Mouse (Mus musculus): ENCODE data around the gene Cmtm8. TPM values are rescaled to one million over a fixed set of nuclear protein-coding genes. Genes with fewer than 3 reads are reported as not detected.

The Cmtm8 gene
- total RNA-seq, 1 experiment: 1.8 TPM

- Histone ChIP-seq H3K27ac (ENCODE audit: insufficient read depth, low read depth, low read length, poor library complexity, severe bottlenecking) (no peak overlapping the region), H3K4me3 (ENCODE audit: insufficient read depth in 1 of 2, low read depth in 1 of 2, low read length in 2 of 2, poor library complexity in 1 of 2, severe bottlenecking in 1 of 2) (no peak overlapping the region), H3K36me3 (ENCODE audit: control insufficient read depth, insufficient read depth, low read length, poor library complexity, severe bottlenecking) (no peaks in the 10 kb centered on the region), H3K9me3 (ENCODE audit: control insufficient read depth, insufficient read depth, low read depth, low read length) (no peaks in the 10 kb centered on the region), H3K9ac (ENCODE audit: insufficient read depth, low read depth, low read length, poor library complexity, severe bottlenecking) (no peak overlapping the region), H3K4me1 (ENCODE audit: control insufficient read depth in 2 of 2, insufficient read depth in 2 of 2, low read length in 2 of 2, poor library complexity in 1 of 2) (peaks cover 0 to 13% of the 10 kb centered on the region in 2 experiments; a peak in 1 of 4 replicates)
- in situ Hi-C loops (cut with MboI; ENCODE audit: low sequenced_read_pairs in 2 of 2, unreplicated experiment in 2 of 2): no loop called here
- DNase-seq (ENCODE audit: low read depth, low spot score): no peak
- TF ChIP-seq ZNF384 (IDR thresholded peaks at IDR 0.05; ENCODE audit: low read depth, low read length) (no peak), MAFK (IDR thresholded peaks at IDR 0.05; ENCODE audit: insufficient read depth, low read depth, low read length) (no peak), ZC3H11A (IDR thresholded peaks at IDR 0.05; ENCODE audit: borderline replicate concordance, low read depth, low read length) (no peak)
Measured at GRCm38 (mm10) chr9:114854686-114855085, 10.7 kb upstream of the Cmtm8 start.

- Histone ChIP-seq H3K36me3 (ENCODE audit: control insufficient read depth, insufficient read depth, low read length, poor library complexity, severe bottlenecking) (no peaks in the 10 kb centered on the region), H3K9me3 (ENCODE audit: control insufficient read depth, insufficient read depth, low read depth, low read length) (no peaks in the 10 kb centered on the region), H3K4me1 (ENCODE audit: control insufficient read depth in 2 of 2, insufficient read depth in 2 of 2, low read length in 2 of 2, poor library complexity in 1 of 2) (peaks cover 0 to 14% of the 10 kb centered on the region in 2 experiments; a peak in 1 of 4 replicates), H3K4me3 (ENCODE audit: insufficient read depth in 1 of 2, low read depth in 1 of 2, low read length in 2 of 2, poor library complexity in 1 of 2, severe bottlenecking in 1 of 2) (peak overlapping the region; percentile 49 to 62), H3K9ac (ENCODE audit: insufficient read depth, low read depth, low read length, poor library complexity, severe bottlenecking) (peak overlapping the region; percentile 49; the same call in 1 of the 2 replicates), H3K27ac (ENCODE audit: insufficient read depth, low read depth, low read length, poor library complexity, severe bottlenecking) (no peak overlapping the region; the same call in 1 of the 2 replicates)
- TF ChIP-seq MAFK (IDR thresholded peaks at IDR 0.05; ENCODE audit: insufficient read depth, low read depth, low read length) (no peak), HCFC1 (IDR thresholded peaks at IDR 0.05; ENCODE audit: borderline replicate concordance, insufficient read depth, low read length) (no peak), ZNF384 (IDR thresholded peaks at IDR 0.05; ENCODE audit: low read depth, low read length) (no peak), CHD2 (IDR thresholded peaks at IDR 0.05; ENCODE audit: low read depth, low read length) (no peak), ZC3H11A (IDR thresholded peaks at IDR 0.05; ENCODE audit: borderline replicate concordance, low read depth, low read length) (no peak)
- DNase-seq (ENCODE audit: low read depth, low spot score): no peak
- in situ Hi-C loops (cut with MboI; ENCODE audit: low sequenced_read_pairs in 2 of 2, unreplicated experiment in 2 of 2): no loop called here
Measured at GRCm38 (mm10) chr9:114853336-114853735, 9.4 kb upstream of the Cmtm8 start.

- Histone ChIP-seq H3K36me3 (ENCODE audit: control insufficient read depth, insufficient read depth, low read length, poor library complexity, severe bottlenecking) (no peaks in the 10 kb centered on the region), H3K9ac (ENCODE audit: insufficient read depth, low read depth, low read length, poor library complexity, severe bottlenecking) (no peak overlapping the region), H3K9me3 (ENCODE audit: control insufficient read depth, insufficient read depth, low read depth, low read length) (no peaks in the 10 kb centered on the region), H3K27ac (ENCODE audit: insufficient read depth, low read depth, low read length, poor library complexity, severe bottlenecking) (no peak overlapping the region), H3K4me1 (ENCODE audit: control insufficient read depth in 2 of 2, insufficient read depth in 2 of 2, low read length in 2 of 2, poor library complexity in 1 of 2) (peaks cover 0 to 14% of the 10 kb centered on the region in 2 experiments; a peak in 1 of 4 replicates), H3K4me3 (ENCODE audit: insufficient read depth in 1 of 2, low read depth in 1 of 2, low read length in 2 of 2, poor library complexity in 1 of 2, severe bottlenecking in 1 of 2) (no peak overlapping the region)
- no peak for DNase-seq (ENCODE audit: low read depth, low spot score)
- in situ Hi-C loops (cut with MboI; ENCODE audit: low sequenced_read_pairs in 2 of 2, unreplicated experiment in 2 of 2): no loop called here
- no peak for TF ChIP-seq ZNF384 (IDR thresholded peaks at IDR 0.05; ENCODE audit: low read depth, low read length)
Measured at GRCm38 (mm10) chr9:114851419-114852190, 7.6 kb upstream of the Cmtm8 start.

GRCm38 (mm10) chr9:114843634-114844016 is 331 bp downstream of the Cmtm8 start:
- DNase-seq (ENCODE audit: low read depth, low spot score): no peak
- H3K27ac ChIP-seq (ENCODE audit: insufficient read depth, low read depth, low read length, poor library complexity, severe bottlenecking): no peak overlapping the region
- no peaks in the 10 kb centered on the region for H3K9me3 ChIP-seq (ENCODE audit: control insufficient read depth, insufficient read depth, low read depth, low read length)
- peak overlapping the region; percentile 73 for H3K9ac ChIP-seq (ENCODE audit: insufficient read depth, low read depth, low read length, poor library complexity, severe bottlenecking)
- no peaks in the 10 kb centered on the region for H3K36me3 ChIP-seq (ENCODE audit: control insufficient read depth, insufficient read depth, low read length, poor library complexity, severe bottlenecking)
- H3K4me1 ChIP-seq (ENCODE audit: control insufficient read depth in 2 of 2, insufficient read depth in 2 of 2, low read length in 2 of 2, poor library complexity in 1 of 2): peaks cover 0 to 7% of the 10 kb centered on the region in 2 experiments; a peak in 1 of 4 replicates
- in situ Hi-C loops (cut with MboI; ENCODE audit: low sequenced_read_pairs in 2 of 2, unreplicated experiment in 2 of 2): no loop called here
- TF ChIP-seq ZNF384 (IDR thresholded peaks at IDR 0.05; ENCODE audit: low read depth, low read length) (no peak), MAFK (IDR thresholded peaks at IDR 0.05; ENCODE audit: insufficient read depth, low read depth, low read length) (no peak), ZC3H11A (IDR thresholded peaks at IDR 0.05; ENCODE audit: borderline replicate concordance, low read depth, low read length) (no peak), HCFC1 (IDR thresholded peaks at IDR 0.05; ENCODE audit: borderline replicate concordance, insufficient read depth, low read length) (no peak), CHD2 (IDR thresholded peaks at IDR 0.05; ENCODE audit: low read depth, low read length) (no peak)
- H3K4me3 ChIP-seq (ENCODE audit: insufficient read depth in 1 of 2, low read depth in 1 of 2, low read length in 2 of 2, poor library complexity in 1 of 2, severe bottlenecking in 1 of 2): peak overlapping the region; percentile 77 to 81

All from ES-E14 (cell line).